46 mouse cellular contexts compared by ENCODE assay signal in the genomic region with DNA sequence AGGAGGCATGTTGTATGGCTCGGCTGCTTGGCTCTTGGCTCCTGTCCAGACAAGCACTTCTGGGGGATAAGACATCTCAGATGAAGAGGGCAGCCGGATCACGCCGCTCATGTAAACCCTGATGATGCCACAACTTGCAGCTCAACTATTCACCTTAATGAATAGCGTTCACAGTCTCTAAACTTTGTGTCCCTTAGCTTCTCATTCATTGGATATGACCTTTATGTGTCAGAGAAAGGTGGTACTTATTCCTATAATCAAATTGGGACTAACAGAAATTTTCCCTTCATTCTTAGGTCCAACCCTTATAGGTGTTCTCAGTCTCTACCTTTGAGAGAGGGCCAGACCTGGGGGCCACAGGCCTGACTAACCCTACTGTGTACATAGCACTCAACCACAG. TPM values are rescaled to one million over a fixed set of nuclear protein-coding genes. Genes with fewer than 3 reads are reported as not detected.
"Had no signal": no experiment of that assay in that cellular context is flagged by ENCODE, and none has a peak within 500 bp of the region (broad histone marks: within the 10 kb centered on the region; RNA-seq: fewer than 3 reads in every experiment).

A gene (minus strand): TSS at position 101 of the 400 bp plus-strand sequence.

- DNase-seq: liver; liver, embryonic 13.5 days; liver, postnatal 0 days; lung, adult 18-20 months; lung, adult 2 months; lung, embryonic 14.5 days; lung, postnatal 10 days; lung, postnatal 14 days; lung, postnatal 36 days; lung, postnatal 4 days; midbrain, embryonic 14.5 days had no signal

RNA-seq across cellular contexts. Expression of the gene that starts here (rescaled TPM):
- total RNA-seq: left cerebral cortex, adult 2 months; left cerebral cortex, postnatal 10 days; left cerebral cortex, postnatal 14 days; left cerebral cortex, postnatal 25 days; left cerebral cortex, postnatal 36 days; liver, adult 2 months; megakaryocyte progenitor cell, adult 5-6 weeks; megakaryocyte, adult 5-6 weeks; megakaryocyte-erythroid progenitor cell, adult 5-6 weeks; midbrain, postnatal 0 days; monocyte, adult 5-6 weeks had no signal
- polyA plus RNA-seq: limb, embryonic 10.5 days; limb, embryonic 11.5 days; limb, embryonic 12.5 days; limb, embryonic 13.5 days; limb, embryonic 14.5 days; limb, embryonic 15.5 days; liver, adult 2 months; liver, embryonic 11.5 days; liver, embryonic 12.5 days; liver, embryonic 13.5 days; liver, embryonic 14.5 days; liver, embryonic 15.5 days; liver, embryonic 16.5 days; liver, postnatal 0 days; lung, adult 2 months; lung, embryonic 14.5 days; lung, embryonic 15.5 days; lung, embryonic 16.5 days; lung, postnatal 0 days; macrophage; midbrain, embryonic 10.5 days; midbrain, embryonic 11.5 days; midbrain, embryonic 12.5 days; midbrain, embryonic 13.5 days; midbrain, embryonic 14.5 days; midbrain, embryonic 15.5 days; midbrain, embryonic 16.5 days; midbrain, postnatal 0 days; myocyte; neural tube, embryonic 11.5 days; neural tube, embryonic 12.5 days had no signal
